Mouse (Mus musculus) ES-CJ7 (cell line): Measurements from ENCODE around the gene Gm10912.
"Not testable (repeated sequence)": the region's sequence is repeated elsewhere in the genome, so short reads cannot be mapped to it uniquely, and the experiment has no call there.

Experiments used
- DNase-seq: peaks from one replicate; pipeline ENCODE4 v3.0.0; 2011; ENCODE audit warnings: low read depth, low spot score

The Gm10912 gene

DNA sequence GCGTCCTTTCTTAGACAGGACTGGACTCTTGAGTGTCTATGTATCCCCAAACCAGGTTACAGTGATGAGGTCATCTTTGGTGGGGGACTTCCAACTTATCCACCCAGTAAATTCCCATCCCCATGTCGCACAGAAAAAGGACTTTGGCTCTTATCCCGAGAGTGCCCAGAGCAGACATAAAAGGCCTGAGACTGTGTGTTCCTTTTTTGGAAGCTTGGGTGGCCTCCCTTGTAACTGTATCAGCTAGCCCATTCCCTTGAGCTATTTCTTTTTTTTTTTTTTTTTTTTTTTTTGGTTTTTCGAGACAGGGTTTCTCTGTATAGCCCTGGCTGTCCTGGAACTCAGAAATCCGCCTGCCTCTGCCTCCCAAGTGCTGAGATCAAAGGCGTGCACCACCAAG is at the start of gene Gm10912:
Gm10912 (plus strand) TSS at position 301 of the 400 bp plus-strand sequence.
- not testable (repeated sequence) for DNase-seq

DNA sequence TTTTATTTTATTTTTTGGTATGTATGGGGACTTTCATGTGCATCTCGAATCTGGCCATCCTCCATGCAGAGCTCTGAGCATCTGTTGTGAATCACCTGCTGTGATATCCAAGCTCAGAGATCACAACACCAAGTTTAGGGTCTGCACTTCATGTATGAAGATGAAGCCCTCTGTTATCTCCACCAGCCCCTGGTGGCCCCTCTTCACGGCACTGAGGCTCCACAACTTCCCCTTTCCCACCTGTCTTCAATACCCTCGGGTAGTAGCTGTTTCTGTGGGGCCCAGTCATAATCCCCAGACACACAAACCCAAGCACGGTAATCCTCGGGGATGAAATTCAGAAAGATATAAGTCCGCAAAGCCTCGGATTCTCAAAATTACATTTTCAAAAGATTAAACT is 42.5 kb upstream of the Gm10912 start:
- DNase-seq, result no peak

DNA sequence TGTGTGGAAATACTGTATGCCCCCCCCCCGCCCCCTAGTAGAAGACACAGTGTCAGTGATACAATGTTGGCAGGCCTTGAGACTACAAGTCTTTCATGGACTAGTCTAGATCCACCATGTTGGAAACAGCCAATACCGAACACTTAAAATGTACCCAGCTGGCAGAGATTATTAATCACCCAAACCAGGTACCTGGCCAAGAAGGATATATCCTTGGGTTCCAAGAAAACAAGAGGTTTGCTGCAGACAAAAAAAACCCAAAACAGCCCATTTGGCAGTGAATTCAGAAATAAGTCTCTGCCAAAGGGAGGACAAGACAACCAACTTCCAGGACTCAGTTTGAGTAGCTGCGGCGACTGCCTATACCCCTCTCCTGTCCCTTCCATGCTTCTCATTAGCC is 41.0 kb upstream of the Gm10912 start:
- DNase-seq, result no peak

DNA sequence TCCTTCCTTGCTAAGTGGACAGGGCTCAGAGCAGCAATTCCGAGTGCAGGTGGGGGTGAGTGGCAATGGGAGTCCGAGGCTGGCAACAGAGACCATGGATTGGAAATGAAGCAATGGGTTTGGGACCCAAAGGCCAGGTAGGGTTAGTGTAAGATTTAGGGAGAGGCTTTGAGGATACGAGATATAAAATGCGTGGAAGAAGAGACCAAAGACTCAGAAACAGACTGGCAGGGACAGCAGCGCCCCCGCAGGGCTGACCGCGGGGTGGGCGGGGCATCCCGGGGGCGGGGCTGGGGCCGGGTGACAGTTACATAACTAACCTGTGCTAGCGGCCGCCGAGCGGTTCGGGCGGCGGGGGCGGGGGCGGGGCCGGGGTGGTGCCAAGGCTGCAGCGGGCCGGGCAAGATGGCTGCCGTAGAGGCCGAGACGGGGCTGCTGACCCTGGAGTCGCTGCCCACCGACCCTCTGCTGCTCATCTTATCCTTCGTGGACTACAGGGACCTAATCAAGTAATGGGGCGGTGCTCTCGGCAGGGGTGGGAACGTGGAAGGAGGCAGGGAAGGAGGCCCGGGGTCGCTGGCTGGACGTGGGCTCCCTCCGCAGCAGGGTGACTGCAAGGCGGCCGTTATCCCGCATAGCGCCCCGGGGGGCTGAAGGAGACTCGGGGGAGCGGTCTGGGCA is 38.0 kb upstream of the Gm10912 start, which contains the start of gene Fbxo3:
Fbxo3 (plus strand) TSS at position 264 of the 681 bp plus-strand sequence.
- peak; percentile 68 for DNase-seq

DNA sequence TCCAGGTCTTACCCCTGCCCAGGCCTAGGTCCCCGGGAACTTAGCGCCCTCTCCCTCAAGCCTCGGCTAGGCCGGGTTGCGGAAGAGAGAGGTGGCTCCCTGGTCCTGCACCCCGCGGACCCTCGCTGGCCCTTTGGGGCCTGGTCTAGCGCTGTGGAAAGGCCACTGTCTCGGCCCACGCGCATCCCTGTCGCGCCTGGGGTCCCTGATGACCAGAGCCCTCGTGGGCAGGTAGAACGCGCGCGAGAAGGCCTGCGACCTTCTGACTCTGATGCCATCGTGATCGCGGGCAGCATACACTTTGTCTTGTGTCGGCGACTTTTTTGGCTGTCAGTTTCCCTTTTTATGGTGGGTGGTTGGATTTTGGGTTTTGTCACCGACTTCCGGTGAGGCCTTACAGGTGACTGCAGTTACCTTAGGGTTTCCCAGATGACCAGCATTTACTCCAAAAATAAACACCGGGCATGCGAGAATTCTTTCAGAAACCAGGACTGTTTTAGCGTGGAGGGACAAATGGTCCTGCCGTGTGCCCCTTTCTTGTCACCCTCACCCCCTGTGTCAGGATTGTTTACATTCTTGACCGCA is 37.4 kb upstream of the Gm10912 start, which contains the start of gene 4931422A03Rik:
4931422A03Rik (minus strand) TSS at position 223 of the 585 bp plus-strand sequence.
- no peak for DNase-seq

DNA sequence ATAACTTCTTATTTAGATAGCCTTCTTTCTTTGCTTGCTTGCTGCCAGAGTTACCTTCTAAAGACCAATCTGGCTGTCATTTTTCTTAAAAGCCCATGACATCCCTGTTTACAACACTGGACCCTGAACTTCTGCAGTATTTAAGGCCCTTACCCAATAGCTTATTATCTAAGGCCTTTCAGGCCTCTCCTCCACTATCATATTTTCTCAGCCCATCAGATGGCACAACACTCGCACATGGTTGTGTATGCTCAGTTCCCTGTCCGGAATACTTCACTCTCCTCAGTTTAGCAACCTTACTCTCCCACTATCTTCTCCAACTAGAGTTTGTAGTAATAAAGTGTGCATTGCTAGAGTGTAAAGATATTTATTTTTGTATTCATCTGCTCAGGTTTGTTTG is 36.6 kb upstream of the Gm10912 start:
- DNase-seq, result no peak

DNA sequence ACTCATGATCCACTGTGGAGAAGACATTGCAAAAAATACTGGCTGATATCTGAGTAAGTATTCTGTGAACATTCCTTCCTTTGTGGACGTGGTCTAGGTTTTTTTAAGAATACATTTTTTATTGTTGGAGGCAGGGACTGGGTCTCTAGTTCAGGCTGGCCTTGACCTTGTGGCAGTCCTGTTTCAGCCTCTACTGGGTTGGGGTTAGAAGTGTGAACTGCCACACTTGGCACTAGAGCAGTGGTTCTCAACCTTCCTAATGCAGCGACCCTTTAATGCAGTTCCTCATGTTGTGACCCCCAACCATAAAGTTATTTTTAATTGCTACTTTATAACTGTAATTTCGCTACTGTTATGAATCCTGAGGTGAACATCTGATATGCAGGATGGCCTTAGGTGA is 35.2 kb upstream of the Gm10912 start:
- no peak for DNase-seq

DNA sequence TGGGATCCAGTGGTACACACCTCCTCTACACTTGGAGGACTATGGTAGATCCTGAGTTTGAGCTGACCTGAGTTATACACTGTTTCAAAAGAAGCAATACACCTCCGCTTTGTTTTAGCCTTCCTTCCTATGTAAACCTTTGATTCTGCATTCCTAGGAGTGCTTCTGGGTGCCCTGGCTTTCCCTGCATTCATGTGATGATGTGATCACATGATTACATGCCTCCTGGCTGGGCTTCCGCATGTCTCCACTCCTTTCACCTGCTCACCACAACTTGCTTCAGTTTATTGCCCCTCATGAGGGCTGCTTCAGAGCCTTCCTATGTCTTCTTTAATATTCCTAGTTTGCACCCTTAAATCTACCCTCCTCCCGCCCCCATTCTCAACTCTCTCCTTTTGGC is 33.6 kb upstream of the Gm10912 start:
- peak; percentile 57 for DNase-seq

DNA sequence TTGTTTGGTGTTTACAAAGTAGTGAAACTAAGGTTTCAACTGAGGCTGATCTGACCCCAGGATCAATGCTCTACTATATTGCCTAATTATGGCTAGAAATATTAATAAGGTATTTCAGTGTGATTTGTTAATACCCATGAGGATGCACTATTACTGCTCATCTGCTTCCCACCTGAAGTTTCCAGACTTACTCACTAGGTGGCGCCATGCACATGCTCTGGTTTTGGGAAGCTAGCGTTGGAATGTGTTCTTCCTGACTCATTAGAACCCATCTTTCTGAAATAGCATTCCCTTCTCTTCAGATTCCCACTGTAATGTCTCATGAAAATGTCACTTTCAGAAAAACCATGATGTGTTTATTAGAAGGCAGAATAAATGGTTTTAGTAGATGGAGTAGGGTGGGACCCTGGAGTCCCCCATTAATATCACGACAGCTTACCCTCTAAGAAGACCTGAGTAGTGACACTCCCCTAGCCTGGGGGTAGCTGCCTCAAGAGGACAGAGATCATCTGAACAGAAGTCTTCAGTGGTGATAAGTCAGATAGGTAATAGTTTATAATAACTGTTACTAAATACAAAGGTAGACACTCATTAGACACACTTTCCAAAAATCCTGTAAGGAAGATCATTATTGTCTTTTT is 30.7 kb upstream of the Gm10912 start:
- peak; percentile 68 for DNase-seq

DNA sequence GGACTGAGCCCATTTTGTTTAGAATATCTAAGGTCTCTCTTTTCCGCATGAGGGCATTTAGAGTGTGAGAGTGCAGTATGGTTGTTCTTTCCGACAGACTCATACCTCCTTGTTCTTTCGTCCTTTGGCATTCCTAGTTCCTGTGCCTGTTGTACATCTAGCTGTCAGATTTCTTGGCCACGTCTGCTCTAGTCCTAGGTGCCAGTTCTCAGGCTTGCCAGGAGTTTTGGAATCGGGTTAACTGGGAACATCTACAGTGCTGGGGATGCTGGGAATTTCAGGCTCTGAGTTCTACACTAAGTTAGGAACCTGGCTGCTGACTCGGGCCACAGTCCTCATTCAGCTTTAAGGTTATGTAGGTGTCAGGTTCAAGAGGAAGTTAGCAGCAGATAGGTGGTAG is 30.0 kb upstream of the Gm10912 start:
- no peak for DNase-seq

DNA sequence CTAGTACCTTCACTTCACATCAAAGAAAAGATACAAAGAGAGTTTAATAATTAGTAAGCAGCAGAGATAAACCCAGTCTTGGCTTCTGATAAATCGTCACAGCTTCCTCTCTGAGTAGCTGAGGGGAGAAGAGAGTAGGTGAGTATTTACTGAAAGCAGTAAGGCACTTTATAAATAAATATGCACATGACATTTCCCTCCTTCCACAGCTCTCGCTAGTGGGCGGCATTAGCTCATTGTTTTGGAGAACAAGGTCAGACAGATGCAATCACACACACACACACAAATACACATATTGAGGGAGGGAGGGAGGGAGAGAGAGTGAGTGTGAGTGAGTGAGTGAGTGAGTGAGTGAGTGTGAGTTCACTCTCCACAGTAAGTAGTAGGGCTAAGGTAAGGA is 29.3 kb upstream of the Gm10912 start:
- no peak for DNase-seq

DNA sequence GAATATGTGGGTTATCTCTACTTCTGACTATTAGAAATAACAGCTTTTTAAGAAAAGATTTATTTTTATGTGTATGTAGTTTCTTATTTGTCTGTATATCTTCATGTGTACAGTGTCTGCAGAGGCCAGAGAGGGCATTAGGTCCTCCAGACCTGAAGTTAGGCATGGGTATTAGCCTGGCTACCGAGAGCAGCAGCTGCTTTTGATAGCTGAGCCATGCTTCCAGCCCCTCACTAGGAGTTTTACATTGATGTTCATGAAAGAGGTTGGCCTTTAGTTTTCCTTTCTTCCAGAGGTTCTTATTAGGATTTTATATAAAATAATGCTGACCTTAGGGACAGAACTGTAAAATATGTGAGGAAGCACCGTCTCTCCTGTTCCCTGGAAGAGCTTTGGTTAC is 27.4 kb upstream of the Gm10912 start:
- DNase-seq, result no peak

DNA sequence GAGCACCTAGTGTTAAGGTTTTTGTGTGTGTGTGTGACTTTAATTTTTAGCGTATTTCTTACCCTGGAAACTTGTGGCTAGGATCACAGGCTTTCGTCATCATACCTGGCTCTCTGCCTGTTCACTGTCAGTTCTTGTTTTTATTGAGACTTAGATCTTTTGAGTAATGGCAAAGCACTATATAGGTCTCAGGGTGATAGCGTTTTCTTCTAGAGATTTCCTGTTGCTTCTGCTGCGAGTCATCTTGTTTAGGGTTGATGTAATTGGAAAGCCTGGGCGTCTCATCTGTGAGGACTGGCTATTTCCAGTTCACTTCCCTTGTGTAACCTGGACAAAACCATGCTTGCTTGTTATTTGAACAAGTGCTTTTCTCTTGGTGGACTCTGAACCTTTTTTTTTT is 24.0 kb upstream of the Gm10912 start:
- DNase-seq, result no peak

DNA sequence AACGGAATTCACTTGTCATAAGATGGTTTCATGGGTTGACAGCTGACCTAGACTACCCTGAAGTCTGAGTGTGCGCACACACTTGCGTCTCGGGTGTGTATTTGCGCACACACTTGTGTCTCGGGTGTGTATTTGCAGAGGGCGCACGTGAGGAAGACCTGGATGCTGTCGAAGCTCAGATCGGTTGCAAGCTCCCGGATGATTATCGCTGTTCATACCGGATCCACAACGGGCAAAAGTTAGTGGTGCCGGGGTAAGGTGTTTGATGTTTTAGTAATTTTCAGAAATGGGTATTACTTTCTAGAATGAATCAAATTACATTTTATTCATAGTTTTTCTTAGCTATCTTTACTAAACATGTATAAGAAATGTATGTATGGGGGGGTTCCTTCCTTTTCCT is 22.9 kb upstream of the Gm10912 start:
- DNase-seq, result no peak

DNA sequence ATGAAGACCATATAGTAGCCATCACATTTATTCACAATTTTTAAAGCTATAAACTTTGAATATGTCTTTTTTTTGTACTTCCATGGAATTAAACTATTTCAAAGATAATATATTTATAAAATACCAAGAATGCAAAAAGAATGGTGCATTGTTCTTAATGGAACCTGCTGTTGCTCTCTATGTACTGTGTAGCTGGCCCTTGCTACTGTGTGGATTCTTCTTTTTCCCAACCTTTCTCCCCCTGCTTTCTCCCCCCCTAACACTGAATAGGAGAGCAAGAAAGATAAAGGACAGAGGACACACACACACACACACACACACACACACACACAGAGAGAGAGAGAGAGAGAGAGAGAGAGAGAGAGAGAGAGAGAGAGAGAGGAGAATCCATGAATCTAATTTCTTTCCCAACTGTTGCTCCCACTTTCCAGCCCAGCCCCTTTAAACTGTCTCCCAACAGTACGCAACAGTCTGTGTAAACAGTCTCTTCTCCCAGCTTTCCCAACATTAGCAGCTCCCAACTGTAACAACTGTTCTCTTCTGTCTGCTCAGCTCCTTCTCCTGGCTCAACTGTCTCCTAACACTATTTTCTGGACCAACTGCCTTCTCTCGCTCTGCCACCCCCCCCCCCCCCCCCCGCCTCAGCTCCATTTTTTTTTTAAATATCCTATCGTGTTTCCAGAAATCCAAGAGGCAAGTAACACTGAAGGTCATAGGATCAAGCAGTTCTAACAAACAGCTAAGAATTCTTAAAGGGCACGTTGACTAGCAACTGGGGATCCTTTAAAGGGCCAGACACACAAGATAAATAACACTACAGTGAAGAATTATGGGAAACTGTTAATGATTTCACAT is 21.8 kb upstream of the Gm10912 start:
- DNase-seq, result no peak

DNA sequence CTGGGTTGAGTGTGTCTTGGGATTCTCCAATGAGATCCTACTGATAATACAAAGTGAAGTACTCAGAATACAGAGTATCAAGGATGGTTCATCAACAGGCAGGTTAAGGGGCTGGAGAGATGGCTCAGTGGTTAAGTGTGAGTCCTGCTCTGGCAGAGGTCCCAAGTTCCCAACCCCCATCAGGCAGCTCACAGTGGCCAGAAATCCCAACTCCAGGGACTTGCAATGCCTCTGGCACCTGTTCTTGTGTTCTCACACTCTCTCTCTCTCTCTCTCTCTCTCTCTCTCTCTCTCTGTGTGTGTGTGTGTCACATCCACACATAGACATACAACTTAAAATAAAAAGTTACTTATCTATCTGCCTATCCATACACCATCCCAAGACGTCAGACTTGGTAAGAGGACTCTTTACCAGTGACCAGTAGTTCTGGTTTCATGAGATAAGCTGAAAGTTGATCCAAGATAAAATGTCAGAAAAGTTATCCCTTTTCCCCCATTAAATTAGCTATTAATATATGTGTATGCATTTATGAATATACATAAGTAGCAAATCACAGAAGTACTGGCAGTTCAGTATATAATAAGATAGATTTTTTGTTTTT is 21.0 kb upstream of the Gm10912 start:
- no peak for DNase-seq

DNA sequence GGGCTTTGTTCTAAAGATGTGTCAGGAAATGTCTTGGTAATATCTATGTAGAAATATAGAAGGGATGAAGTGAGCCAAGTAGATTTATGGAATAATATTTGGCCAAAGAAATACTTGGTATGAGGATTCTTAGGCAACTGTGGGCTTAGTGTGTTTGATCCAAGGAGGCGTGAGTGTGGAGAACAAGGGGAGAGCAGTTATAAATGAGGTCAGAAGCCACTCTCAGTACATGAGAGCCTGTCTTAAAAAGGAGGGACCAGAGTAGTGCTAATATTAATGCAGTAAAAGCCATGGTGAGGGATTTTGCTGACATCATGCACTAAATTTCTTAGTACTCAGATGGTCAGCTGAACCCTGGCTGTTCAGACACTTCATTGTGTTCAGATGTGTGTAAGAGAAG is 7.2 kb upstream of the Gm10912 start:
- no peak for DNase-seq

DNA sequence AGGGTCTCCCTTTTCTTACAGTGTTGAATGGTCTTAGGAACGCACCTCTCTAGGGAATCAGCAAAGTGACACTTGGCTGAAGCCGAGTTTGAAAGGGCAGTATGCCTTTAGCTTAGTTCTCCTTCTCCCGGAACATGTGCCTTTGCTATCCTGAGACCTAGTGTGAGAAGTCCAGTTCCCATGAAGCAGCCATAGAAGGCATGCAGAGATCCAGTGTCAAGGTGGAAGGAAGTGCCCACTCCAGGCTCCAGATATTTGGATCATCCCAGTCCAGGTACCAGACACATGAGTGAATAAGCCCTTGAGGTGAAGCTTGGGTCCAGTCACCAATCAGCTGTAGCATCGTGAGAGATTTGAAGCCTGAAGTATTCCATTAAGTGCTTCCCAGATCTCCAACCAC is 6.7 kb upstream of the Gm10912 start:
- DNase-seq, result no peak

DNA sequence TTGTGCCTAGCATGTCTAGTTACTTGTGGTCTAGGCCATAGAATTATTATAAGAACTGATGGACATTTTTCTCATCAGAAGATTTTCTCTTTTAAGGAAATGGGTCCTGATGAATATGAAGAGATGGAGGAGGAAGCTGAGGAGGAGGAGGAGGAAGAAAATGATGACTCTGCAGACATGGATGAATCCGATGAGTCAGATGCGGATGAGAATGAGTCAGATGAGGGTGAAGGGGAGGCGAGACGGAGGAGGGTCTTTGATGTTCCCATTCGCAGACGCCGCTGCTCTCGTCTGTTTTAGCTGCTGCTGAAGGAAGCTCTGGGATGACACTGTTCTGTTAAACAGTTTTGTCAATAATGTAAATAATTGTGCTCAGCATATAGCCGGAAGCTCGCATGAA is 5.8 kb upstream of the Gm10912 start:
- no peak for DNase-seq

DNA sequence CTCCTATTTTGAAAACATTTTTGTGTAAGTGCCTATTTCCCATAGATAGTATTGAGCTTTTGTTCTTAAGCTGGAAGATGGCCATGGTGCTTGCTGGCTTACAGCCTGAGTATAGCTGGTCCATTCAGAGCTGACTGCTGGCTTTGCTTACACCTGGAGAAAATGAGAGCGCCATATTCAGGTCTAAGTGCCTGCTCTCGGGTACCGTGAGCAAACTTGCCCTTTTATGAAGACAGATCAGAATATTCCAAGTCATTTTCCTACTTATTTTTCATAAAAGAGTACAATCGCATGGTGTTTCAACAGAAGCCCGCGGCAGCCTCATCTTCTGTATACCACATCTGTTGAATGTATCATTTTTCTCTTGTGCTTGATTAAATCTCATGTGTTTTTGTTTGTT is 4.6 kb upstream of the Gm10912 start:
- no peak for DNase-seq

DNA sequence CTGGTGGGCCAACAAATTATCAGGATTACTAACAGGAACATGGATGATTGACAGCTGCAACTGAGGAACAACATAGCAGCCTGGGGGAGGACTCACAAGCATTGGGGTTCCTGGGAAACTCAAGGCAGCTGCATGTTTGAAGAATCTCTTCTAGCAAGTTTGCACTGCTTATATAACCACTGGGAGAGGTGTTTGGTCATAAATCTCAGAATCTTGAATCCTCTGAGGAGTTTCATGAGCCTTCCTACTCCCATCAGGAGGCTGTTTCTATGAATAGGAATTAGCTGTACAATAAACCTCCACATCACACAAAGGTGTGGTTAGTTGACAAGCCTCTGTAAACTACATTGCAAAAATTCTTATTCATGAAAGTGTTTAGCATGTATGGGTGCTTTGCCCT is 3.0 kb upstream of the Gm10912 start:
- no peak for DNase-seq

DNA sequence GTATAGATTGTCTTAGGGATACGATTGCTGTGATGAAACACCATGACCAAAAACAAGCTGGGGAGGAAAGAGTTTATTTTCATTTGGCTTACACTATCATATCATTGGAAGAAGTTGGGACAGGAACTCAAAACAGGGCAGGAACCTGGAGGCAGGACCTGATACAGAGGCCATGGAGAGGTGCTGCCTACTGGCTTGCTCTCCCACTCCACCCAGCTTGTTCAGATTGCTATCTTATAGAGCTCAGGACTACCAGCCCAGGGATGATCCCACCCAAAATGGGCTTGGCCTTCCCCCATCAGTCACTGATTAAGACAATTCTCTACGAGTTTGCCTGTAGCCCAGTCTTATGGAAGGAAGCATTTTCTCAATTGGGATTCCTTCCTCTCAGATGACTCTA is 1.5 kb upstream of the Gm10912 start:
- DNase-seq, result no peak
